Mouse (Mus musculus): ENCODE measurements at regions not wholly inside any gene's neighbourhood (a gene's known extent, or its start where the extent isn't known, plus 50 kb on each side); places are given as distances from the start of the nearest gene placed in this dataset.

- TF ChIP-seq CTCF (conservative IDR thresholded peaks at IDR 0.05; ENCODE audit: insufficient read depth, insufficient read length, low read depth, low read length) = no peak
- no peak for TF ChIP-seq POLR2A (IDR thresholded peaks at IDR 0.05; ENCODE audit: low read depth, low read length)
These were observed 79.3 kb upstream of the 1810046K07Rik start for GRCm38 (mm10) chr9:51407978-51408377.
